Mouse (Mus musculus): ENCODE data around the gene Hist4h4. TPM values are rescaled to one million over a fixed set of nuclear protein-coding genes. Genes with fewer than 3 reads are reported as not detected.
A peak's percentile ranks its signal among the peaks of the same experiment; 100 is the strongest.

Gene Hist4h4
- total RNA-seq (2021) = 10 to 100 TPM in 1 of 2 experiments, 1 to 10 TPM in 1; 7.8 to 10.6 TPM

DNA sequence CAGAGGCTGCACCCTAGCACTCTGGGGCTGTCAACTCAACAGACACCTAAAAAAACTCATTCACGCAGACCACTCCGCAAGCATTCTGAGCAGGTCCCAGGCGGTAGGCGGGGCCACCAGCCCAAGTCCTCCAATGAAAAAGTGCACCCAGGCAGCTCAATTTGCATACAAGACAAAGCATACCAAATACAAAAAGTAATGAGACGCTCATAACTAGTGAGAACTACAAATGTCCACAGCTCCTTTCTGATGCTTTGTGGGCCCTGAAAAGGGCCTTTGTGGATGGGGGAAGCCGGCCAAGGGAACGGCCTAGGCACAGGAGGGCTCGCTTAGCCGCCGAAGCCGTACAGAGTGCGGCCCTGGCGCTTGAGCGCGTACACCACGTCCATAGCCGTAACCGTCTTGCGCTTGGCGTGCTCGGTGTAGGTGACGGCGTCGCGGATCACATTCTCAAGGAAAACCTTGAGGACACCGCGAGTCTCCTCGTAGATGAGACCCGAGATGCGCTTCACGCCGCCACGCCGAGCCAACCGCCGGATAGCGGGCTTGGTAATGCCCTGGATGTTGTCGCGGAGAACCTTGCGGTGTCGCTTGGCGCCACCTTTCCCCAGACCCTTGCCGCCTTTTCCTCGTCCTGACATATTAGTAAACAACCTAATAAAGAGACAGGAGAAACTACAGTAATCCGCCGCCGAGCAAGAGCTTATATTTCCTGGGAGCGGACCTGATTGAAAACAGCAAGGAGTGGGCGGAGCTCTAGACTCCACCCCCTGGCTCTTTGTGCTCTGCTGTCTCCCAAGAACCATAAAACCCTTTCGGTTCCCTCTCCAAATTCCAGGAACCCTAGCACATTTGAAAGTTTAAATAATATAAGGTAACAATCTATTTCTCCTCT is at the start of gene Hist4h4:
Gene Hist4h4, minus strand, starts transcription at position 677 of the 895 bp plus-strand sequence.
- DNase-seq (ENCODE audit: low spot score in 2 of 2) = peak; percentile 96 to 98
- intact Hi-C loops (cut with DNase I) = loop anchor here (1.0 to 10.0 kb wide), 2 partner anchors 23 to 269 kb away; partner anchors contain the start of gene BC049715

DNA sequence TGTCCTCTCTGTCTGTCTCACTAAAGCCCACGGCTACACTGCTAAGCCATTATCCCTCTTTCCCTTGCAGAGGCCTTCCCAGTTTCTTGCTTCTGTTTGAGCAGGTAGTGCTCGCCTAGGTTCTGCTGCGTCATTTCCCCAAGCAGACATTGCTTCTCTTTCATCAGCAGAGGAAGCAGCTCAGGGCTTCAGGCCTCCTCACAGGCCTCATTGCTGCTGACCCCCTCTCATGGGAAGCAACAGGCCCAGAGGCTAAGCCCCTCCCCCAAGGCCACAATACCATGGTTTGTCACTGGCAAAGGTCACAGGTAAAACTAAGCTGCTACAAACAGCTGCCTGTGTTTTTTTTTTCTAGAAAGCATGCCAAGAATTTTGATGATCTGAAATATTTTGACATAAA is 48.5 kb upstream of the Hist4h4 start:
- intact Hi-C loops (cut with DNase I) = loop anchor here (1.0 kb wide), 1 partner anchor 16 kb away; no protein-coding TSS in a partner anchor
- no peak for DNase-seq (ENCODE audit: low spot score in 2 of 2)

DNA sequence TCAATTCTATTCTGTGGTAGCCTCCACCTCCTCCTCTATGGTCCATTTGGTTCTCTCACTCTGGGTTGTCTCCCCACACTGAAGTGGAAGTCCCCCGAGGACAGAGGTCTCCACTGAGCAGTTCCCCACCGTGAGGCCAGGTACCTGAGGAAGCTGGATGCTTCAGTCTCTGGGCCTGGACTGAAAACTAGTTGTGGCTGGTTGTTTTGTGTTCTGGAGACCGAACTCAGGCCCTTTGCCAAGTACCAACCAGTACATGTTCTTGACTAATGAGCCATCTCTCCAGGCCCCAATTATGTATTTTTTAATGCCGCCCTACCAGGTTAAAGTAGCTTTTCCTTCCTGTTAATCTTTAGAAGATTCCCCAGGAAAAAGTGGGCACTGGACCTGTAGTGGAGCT is 48.1 kb upstream of the Hist4h4 start:
- DNase-seq (ENCODE audit: low spot score in 2 of 2) = no peak
- intact Hi-C loops (cut with DNase I) = loop anchor here (1.0 kb wide), 1 partner anchor 16 kb away; no protein-coding TSS in a partner anchor

DNA sequence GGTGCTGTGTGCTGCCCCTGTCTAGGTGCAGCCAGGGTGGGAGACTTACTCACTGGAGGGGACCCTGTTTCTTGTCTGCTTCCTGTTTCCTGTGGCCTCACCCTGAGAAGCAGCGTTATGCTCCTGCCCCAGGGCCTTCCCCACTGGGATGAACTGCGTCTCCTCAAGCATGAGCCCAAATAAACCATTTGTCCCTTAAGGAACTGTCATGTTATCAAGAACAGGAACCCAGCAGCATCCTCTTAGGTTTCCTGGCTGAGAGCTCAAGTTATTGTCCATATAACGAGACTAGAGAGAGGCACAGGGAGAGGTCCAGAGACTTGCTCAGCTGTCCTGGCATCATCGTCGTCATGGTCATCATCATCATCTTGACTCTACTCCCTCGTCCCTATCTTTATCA is 46.1 kb upstream of the Hist4h4 start:
- intact Hi-C loops (cut with DNase I) = no loop called here
- no peak for DNase-seq (ENCODE audit: low spot score in 2 of 2)

DNA sequence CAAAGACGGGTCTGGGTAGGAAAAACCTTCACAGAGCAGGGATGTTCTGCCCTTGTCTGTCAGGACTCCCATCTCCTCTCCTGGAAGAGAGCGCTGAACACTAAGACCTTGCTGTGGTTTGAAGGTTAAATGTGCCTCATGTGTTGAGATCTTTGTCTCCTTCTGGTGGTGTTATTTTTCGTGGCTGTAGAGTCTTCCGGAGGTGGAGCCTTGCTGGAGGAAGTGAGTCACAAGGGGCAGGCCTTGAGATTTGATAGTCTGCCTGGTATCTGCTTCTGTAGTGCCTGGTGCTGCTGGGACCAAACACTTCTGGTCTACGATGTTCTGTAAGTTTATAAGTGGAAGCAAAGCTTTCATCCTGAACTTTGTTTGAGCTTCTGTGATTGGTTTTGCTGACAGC is 44.8 kb upstream of the Hist4h4 start:
- intact Hi-C loops (cut with DNase I) = no loop called here
- DNase-seq (ENCODE audit: low spot score in 2 of 2) = no peak

DNA sequence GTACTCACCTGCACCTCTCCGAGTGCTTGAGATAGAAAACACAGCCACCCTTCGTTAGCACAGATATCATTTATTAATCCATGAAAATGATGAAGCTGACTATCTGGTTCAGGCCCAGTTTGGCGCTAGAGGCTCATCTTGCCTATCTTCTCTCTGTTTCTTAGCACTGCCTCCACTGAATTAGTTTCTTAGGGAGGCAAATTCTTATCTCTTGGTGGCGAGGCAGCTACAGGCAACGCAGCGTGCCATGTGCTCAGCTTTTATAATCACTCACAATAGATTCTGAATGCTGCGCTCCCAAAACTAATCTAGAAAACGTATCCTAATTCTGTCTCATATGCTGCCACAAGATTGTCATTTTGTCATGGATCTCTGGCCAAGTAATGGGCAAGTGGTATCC is 44.2 kb upstream of the Hist4h4 start:
- intact Hi-C loops (cut with DNase I) = no loop called here
- DNase-seq (ENCODE audit: low spot score in 2 of 2) = no peak

DNA sequence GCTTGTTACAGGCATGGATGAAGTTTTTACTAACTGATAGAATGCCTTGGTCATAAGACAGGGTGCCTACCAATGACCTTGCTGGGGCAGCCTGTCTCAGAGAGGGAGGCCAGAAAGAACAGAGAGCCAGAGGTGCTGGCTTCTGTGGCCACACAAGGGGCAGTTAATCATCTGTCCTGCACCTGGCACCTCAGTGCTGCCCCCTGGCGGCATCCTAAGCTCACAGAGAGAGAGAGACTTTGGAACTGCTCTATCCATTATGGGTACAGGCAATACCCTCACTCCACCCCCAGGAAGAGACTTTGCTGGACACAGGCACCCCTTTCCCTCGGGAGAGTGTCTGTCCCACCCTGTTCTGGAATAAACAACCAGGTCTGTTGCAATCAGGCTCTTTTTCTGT is 43.6 kb upstream of the Hist4h4 start:
- intact Hi-C loops (cut with DNase I) = no loop called here
- peak in 1 of 2 experiments; percentile 28 for DNase-seq (ENCODE audit: low spot score in 2 of 2)

DNA sequence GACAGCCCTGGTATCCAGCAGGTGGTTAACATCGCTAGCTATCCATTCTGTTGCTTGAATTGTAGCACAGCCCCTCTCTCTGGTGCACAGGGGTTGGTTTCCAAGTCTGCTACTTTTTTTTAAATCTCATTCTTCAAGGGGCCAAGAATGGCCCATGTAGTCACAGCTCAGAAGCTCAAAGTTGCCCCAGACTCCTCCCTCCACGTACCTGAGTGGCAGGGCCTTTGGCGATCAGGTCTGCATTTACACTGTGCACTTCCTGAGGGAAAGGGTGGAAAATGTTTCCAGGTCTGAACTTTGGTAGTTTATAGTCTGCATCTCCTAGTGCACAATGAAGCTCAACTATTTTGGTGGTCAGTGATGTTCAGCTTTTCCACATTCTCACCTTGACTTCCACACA is 43.1 kb upstream of the Hist4h4 start:
- intact Hi-C loops (cut with DNase I) = no loop called here
- DNase-seq (ENCODE audit: low spot score in 2 of 2) = no peak

DNA sequence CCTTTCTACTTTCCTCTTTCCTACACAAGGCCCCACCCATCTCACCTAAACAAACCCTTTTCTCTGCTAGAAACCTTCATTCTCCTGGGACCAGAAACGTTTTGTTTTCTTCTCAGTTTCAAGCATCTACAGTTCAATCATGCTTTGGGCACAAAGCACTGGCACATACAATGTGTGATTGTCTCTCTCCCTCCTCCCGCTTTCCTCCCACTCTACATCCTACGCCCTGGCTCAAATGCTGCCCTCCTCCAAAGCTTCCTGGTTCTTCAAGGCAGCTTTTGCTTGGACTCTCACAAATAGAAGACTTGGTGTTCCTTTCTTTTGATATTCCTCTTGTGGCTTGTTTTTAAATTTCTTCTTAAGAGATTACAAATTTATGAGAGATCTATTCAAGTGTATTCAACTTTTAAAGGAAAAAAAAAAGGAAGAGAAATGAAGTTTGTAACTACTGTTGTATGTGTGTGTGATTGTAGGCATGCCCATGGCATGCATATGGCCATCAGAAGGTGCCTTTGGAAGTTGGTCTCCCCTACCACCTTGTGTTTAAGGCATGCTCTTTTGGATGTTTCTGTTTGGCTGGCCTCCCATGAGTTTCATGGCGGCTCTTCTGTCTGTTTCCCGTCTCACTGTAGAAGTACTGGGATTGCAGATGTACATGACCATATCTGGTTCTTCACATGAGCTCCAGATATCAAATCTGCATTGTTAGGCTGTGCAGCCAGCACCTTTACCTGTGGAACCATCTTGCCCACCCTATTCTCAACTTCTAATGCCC is 41.7 kb upstream of the Hist4h4 start:
- intact Hi-C loops (cut with DNase I) = no loop called here
- no peak for DNase-seq (ENCODE audit: low spot score in 2 of 2)

DNA sequence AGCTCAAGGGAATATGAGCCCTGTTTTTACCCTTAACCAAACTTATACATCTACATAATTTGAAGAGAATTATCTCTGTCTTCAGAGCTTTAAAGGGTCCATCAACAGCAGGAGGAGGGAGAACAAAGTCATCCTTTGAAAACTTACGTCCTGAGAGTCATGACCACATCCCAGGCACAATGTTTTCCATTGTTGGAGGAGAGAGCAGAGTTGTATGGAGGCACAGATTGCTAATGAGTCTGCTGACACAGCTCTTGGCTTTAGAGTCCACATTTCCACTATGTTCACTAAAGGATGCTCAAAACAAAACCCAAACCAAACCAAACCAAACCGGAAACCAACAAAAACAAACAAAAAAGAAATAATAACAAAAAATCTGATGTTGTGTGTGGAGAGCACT is 40.7 kb upstream of the Hist4h4 start:
- no peak for DNase-seq (ENCODE audit: low spot score in 2 of 2)
- intact Hi-C loops (cut with DNase I) = no loop called here

DNA sequence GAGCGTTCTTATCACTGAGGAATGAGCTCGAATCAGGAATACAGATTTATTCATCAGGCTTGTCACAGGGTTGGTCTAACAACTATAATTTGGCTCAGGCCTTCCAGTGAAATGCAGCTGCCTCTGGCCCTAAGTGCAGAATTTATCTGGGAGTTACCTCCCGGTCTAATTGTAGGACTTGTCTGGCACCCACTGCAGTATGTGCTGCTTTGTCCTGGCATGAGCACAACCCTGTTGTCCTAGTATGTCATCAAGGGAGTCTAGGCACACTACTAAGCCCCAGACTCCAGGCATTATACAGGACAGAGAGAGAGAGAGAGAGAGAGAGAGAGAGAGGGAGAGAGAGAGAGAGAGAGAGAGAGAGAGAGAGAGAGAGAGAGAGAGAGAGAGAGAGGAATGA is 33.1 kb upstream of the Hist4h4 start:
- intact Hi-C loops (cut with DNase I) = no loop called here

DNA sequence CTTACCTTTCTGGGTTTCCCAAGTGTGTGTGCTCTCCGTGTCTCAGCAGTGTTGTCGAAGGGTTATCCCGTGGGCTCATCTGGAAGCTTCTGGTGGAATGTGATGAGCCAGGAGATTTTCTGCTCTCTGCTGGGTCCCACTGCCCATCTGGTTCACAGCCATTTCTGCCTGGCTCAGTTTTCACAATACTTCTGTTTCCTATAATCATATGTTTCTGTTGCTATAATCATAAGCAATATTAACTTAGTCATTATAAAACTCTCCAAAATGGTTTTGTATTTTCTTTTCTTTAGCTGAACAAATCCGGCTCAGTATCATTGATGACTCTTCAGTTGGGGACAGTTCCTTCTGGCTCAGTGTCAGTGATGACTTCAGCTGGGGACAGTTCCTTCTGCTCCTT is 31.1 kb upstream of the Hist4h4 start, which contains the start of gene Smco3:
Gene Smco3, minus strand, starts transcription at position 101 of the 400 bp plus-strand sequence.
- intact Hi-C loops (cut with DNase I) = no loop called here
- no peak for DNase-seq (ENCODE audit: low spot score in 2 of 2)

More for the DNA sequence above, 33.1 kb upstream of the Hist4h4 start:
- no peak for DNase-seq (ENCODE audit: low spot score in 2 of 2)

DNA sequence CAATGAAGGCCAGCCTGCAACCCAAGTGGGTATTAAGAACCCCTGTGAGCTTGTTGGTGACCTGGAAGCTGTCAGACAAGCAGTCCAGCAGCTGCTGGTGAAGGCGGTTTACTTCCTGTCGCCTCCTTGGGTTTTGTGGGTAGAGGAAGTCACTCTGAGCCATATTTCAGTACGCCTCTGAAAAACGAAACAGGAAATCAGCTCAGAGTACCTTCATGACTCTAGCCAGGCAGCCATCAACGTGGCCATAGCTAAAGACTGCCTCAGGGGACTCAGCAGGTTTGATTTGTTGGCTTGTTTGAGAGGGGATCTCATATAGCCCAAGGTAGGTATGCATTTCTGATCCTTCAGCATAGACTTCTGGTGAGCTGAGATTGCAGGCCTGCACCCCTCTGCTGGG is 27.5 kb upstream of the Hist4h4 start:
- no peak for DNase-seq (ENCODE audit: low spot score in 2 of 2)
- intact Hi-C loops (cut with DNase I) = no loop called here

DNA sequence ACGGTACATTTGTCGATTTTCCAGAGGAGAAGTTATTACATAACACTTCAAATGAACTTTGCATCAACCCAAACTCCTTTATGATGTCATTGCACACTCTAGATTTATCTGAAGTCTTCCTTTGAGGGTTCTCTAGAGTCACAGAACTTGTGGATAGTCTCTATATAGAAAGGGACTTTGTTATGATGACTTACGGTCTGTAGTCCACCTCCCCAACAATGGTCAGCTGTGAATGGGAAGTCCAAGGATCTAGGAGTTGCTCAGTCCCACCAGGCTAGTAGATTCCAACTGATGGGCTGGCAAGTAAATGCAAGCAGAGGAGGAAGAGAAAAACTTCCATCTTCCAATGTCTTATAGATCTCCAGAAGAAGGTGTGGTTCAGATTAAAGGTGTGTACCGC is 24.5 kb upstream of the Hist4h4 start:
- DNase-seq (ENCODE audit: low spot score in 2 of 2) = no peak
- intact Hi-C loops (cut with DNase I) = no loop called here

DNA sequence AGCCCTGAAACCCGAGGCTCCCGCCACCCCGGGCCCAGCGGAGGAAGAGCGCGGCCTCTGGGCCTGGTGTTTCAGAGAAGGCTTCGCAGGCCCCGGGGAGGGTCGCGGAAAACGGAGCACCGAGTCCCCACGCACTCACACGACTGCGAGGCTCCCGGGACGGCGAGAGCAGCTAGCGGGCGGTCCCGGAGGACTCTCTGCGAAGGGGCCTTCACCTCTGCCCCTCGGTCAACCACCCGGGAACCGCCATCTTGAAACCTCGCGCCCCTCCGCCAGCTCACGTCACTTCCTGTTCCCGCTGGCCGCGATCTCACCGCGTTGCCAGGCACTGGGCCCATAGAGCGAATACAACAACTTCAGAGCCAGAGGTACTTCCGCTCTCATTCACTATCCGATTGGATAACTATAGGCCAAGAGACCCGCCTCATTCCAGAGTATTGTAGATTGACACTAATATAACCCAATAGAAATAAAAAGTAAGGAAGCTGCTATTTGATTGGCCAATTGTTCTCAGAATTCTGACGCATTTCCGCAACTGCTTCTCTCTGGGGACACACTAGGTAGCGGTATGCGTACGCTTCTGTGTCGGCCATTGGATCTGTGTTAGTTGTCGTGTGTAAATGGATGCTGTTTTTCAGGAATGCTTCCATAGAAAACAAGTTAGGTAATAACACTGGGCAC is 23.8 kb upstream of the Hist4h4 start, which contains the start of gene Wbp11:
Gene Wbp11, minus strand, starts transcription at position 353 of the 681 bp plus-strand sequence.
- intact Hi-C loops (cut with DNase I) = loop anchor here (1.0 kb wide), 1 partner anchor 24 kb away; the partner anchor contains the start of gene Hist4h4
- peak; percentile 97 to 99 for DNase-seq (ENCODE audit: low spot score in 2 of 2)

DNA sequence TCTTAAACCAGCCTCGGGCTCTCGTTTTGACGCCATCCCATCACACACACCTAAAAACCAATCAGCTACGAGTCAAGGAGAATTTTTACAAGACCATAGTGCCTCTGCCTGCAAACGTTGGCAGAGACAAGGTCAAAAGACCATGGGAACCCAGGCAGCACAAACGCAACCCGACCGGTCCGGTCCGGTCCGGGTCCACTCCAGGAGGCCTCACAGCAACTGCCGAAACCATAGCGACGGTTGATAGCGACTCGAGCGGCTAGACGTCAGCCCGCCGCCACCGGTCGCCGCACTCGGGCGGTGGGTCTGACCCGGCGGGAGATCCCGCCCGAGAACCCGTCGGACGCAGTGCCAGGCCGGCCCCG is 23.3 kb upstream of the Hist4h4 start, which contains the start of gene BC049715:
Gene BC049715, plus strand, starts transcription at position 111 of the 365 bp plus-strand sequence.
- intact Hi-C loops (cut with DNase I) = loop anchor here (1.0 kb wide), 1 partner anchor 23 kb away; the partner anchor contains the start of gene Hist4h4
- DNase-seq (ENCODE audit: low spot score in 2 of 2) = no peak

DNA sequence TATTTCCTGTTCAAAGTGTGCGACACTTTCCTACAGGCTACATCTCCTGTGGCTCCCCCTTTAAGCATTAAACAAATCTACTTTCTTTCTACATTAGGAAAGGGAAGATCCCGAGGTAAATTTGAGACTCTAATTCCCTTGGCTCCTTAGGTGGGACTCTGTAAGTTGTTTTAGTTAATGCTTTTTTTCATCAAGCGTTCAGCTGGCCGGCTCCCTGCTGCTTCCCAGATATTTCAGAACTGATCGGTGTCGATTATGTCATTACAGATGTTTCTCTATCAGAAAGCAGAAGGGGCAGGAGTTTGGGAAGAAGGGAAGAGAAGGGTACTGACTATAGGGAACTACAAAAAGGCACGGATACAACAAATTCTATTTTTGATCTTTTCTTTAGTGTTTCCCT is 22.9 kb upstream of the Hist4h4 start:
- intact Hi-C loops (cut with DNase I) = loop anchor here (1.0 kb wide), 1 partner anchor 23 kb away; the partner anchor contains the start of gene Hist4h4
- DNase-seq (ENCODE audit: low spot score in 2 of 2) = no peak

DNA sequence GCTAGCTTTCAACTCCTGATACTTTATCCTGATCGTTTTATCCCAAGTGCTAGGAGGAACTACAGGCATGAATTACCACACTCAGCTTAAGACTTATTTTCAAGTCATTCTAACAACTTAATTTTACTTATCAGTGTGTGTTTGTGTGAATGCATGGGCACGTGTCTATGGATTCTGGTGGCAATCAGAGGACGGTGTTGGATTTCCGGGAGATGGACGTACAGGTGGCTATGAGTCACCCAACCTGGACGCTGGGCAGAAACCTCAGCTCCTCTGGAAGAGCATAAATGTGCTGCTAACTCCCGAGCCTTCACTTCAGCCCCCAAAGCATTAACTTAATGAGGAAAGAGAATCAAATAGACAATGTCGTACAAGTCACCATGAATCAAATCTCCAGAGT is 20.8 kb upstream of the Hist4h4 start:
- intact Hi-C loops (cut with DNase I) = no loop called here
- no peak for DNase-seq (ENCODE audit: low spot score in 2 of 2)

DNA sequence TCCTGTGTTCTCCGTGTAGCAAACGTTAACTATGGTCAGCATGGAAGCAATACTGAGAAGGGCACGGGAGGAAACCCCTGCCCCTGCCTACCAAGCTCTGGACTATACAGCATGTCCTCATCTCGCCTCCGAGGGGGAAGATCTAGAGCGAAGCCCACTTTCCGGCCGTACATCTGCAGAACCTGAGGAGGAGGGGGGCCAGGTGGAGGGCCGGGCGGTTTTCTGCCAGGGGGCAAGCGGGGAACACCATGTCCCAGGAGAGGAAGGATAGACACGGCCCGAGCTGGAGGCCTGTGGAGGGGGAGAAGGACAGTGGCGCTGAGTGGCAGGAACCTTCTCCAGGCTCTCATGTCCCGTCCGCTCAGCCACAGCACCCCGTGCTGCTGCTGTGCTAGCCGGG is 16.9 kb upstream of the Hist4h4 start:
- no peak for DNase-seq (ENCODE audit: low spot score in 2 of 2)
- intact Hi-C loops (cut with DNase I) = no loop called here

DNA sequence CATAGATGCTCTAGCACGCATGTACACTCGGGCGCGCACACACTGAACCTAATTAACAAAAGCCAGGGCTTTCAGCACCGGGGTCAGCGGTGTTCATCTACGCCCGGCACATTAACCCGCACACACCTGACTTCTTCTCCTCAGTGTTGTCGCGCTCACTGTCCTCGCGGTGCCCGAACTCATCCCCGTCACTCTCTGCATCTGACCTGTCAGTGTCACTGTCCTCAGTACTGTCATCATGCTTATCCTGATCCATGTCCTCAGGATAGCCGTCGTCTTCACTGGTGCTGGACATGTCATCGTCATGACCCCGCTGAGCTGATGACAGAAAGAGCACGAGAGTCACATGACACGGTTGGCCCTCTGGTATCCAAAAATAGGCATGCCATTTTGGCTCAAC is 16.2 kb upstream of the Hist4h4 start:
- intact Hi-C loops (cut with DNase I) = no loop called here
- no peak for DNase-seq (ENCODE audit: low spot score in 2 of 2)
